Mouse (Mus musculus) megakaryocyte, adult 5-6 weeks (primary cell): Measurements from ENCODE around the gene Rbpjl. TPM values are rescaled to one million over a fixed set of nuclear protein-coding genes. Genes with fewer than 3 reads are reported as not detected.

ENCODE experiments used
- total RNA-seq, 2 experiments: library from RNA; stranded (forward) in 1 of 2; stranded (reverse) in 1 of 2; fragments of 153-499, 151-499 nt in 1 of 2; fragments of 221-1000, 200-1000 nt in 1 of 2; gene quantifications; 2 replicates each; pipeline versions ENCODE4 v1.2.3 to v1.2.4; 2015 to 2017

The Rbpjl gene
- total RNA-seq, 2 experiments from 2014 or later: not detected

Other genes with a start within 250 kb of the Rbpjl start
- not detected in 2 replicates for gene Kcns1, start 232.0 kb upstream of the Rbpjl start, total RNA-seq (2015)
- not detected in 2 replicates for gene Kcns1, start 232.0 kb upstream of the Rbpjl start, total RNA-seq (2017)
- not detected in 2 replicates for gene Wfdc5, start 220.4 kb upstream of the Rbpjl start, total RNA-seq (2015)
- gene Wfdc5, start 220.4 kb upstream of the Rbpjl start, total RNA-seq (2017): not detected in 2 replicates
- gene Wfdc12, start 212.5 kb upstream of the Rbpjl start, total RNA-seq (2015): not detected in 2 replicates
- not detected in 2 replicates for gene Wfdc12, start 212.5 kb upstream of the Rbpjl start, total RNA-seq (2017)
- not detected in 2 replicates for gene Wfdc15a, start 203.0 kb upstream of the Rbpjl start, total RNA-seq (2015)
- gene Wfdc15a, start 203.0 kb upstream of the Rbpjl start, total RNA-seq (2017): not detected in 2 replicates
- gene Wfdc15b, start 181.5 kb upstream of the Rbpjl start, total RNA-seq (2015): not detected in 2 replicates
- gene Wfdc15b, start 181.5 kb upstream of the Rbpjl start, total RNA-seq (2017): not detected in 2 replicates
- gene Svs2, start 164.7 kb upstream of the Rbpjl start, total RNA-seq (2015): not detected in 2 replicates
- gene Svs2, start 164.7 kb upstream of the Rbpjl start, total RNA-seq (2017): not detected in 2 replicates
- not detected in 2 replicates for gene Svs3b, start 146.5 kb upstream of the Rbpjl start, total RNA-seq (2015)
- not detected in 2 replicates for gene Svs3b, start 146.5 kb upstream of the Rbpjl start, total RNA-seq (2017)
- gene Svs4, start 124.7 kb upstream of the Rbpjl start, total RNA-seq (2015): not detected in 2 replicates
- gene Svs4, start 124.7 kb upstream of the Rbpjl start, total RNA-seq (2017): not detected in 2 replicates
- gene Svs3a, start 113.9 kb upstream of the Rbpjl start, total RNA-seq (2015): not detected in 2 replicates
- not detected in 2 replicates for gene Svs3a, start 113.9 kb upstream of the Rbpjl start, total RNA-seq (2017)
- gene Svs6, start 86.4 kb upstream of the Rbpjl start, total RNA-seq (2015): not detected in 2 replicates
- not detected in 2 replicates for gene Svs6, start 86.4 kb upstream of the Rbpjl start, total RNA-seq (2017)
- not detected in 2 replicates for gene Svs5, start 70.4 kb upstream of the Rbpjl start, total RNA-seq (2015)
- not detected in 2 replicates for gene Svs5, start 70.4 kb upstream of the Rbpjl start, total RNA-seq (2017)
- 454 and 463 TPM in 2 replicates for gene Slpi, start 14.0 kb upstream of the Rbpjl start, total RNA-seq (2015)
- 81.4 and 109 TPM in 2 replicates for gene Slpi, start 14.0 kb upstream of the Rbpjl start, total RNA-seq (2017)
- gene Matn4, start 2.0 kb downstream of the Rbpjl start, total RNA-seq (2015): not detected in 2 replicates
- not detected in 2 replicates for gene Matn4, start 2.0 kb downstream of the Rbpjl start, total RNA-seq (2017)
- gene Sdc4, start 40.7 kb downstream of the Rbpjl start, total RNA-seq (2015): 0.76 and 0.82 TPM in 2 replicates
- gene Sdc4, start 40.7 kb downstream of the Rbpjl start, total RNA-seq (2017): 0.49 and 0.88 TPM in 2 replicates
- 50.9 and 52.3 TPM in 2 replicates for gene Sys1, start 53.8 kb downstream of the Rbpjl start, total RNA-seq (2015)
- 14.9 and 20.2 TPM in 2 replicates for gene Sys1, start 53.8 kb downstream of the Rbpjl start, total RNA-seq (2017)
- not detected in 2 replicates for gene Gm20458, start 57.8 kb downstream of the Rbpjl start, total RNA-seq (2015)
- gene Gm20458, start 57.8 kb downstream of the Rbpjl start, total RNA-seq (2017): not detected in 2 replicates
- gene Trp53tg5, start 70.6 kb downstream of the Rbpjl start, total RNA-seq (2015): not detected in 2 replicates
- not detected in 2 replicates for gene Trp53tg5, start 70.6 kb downstream of the Rbpjl start, total RNA-seq (2017)
- gene Dbndd2, start 83.0 kb downstream of the Rbpjl start, total RNA-seq (2015): 3.2 and 7.9 TPM in 2 replicates
- gene Dbndd2, start 83.0 kb downstream of the Rbpjl start, total RNA-seq (2017): 1.4 and 2.0 TPM in 2 replicates
- 69.0 and 70.8 TPM in 2 replicates for gene Pigt, start 94.4 kb downstream of the Rbpjl start, total RNA-seq (2015)
- gene Pigt, start 94.4 kb downstream of the Rbpjl start, total RNA-seq (2017): 30.8 and 43.0 TPM in 2 replicates
- not detected in 2 replicates for gene Wfdc2, start 159.3 kb downstream of the Rbpjl start, total RNA-seq (2015)
- gene Wfdc2, start 159.3 kb downstream of the Rbpjl start, total RNA-seq (2017): not detected in 2 replicates
- gene Spint3, start 170.3 kb downstream of the Rbpjl start, total RNA-seq (2015): not detected in 2 replicates
- not detected in 2 replicates for gene Spint3, start 170.3 kb downstream of the Rbpjl start, total RNA-seq (2017)
- gene Wfdc6a, start 182.3 kb downstream of the Rbpjl start, total RNA-seq (2015): not detected in 2 replicates
- gene Wfdc6a, start 182.3 kb downstream of the Rbpjl start, total RNA-seq (2017): not detected in 2 replicates
- not detected in 2 replicates for gene Eppin, start 190.5 kb downstream of the Rbpjl start, total RNA-seq (2015)
- not detected in 2 replicates for gene Eppin, start 190.5 kb downstream of the Rbpjl start, total RNA-seq (2017)
- not detected in 2 replicates for gene Wfdc6b, start 210.4 kb downstream of the Rbpjl start, total RNA-seq (2015)
- not detected in 2 replicates for gene Wfdc6b, start 210.4 kb downstream of the Rbpjl start, total RNA-seq (2017)
- gene Wfdc8, start 210.5 kb downstream of the Rbpjl start, total RNA-seq (2015): not detected in 2 replicates
- not detected in 2 replicates for gene Wfdc8, start 210.5 kb downstream of the Rbpjl start, total RNA-seq (2017)
- gene Wfdc16, start 235.7 kb downstream of the Rbpjl start, total RNA-seq (2015): not detected in 2 replicates
- gene Wfdc16, start 235.7 kb downstream of the Rbpjl start, total RNA-seq (2017): not detected in 2 replicates